Mouse (Mus musculus) c-Kit-positive CD71-positive TER-119-positive erythroid progenitor cells, embryonic 14.5 days (primary cell): ENCODE results near the gene Tmtc4.

Source experiments
- DNase-seq: peaks from one replicate; pipeline ENCODE4 v3.0.0-alpha.2; 2013; ENCODE audit warnings: low spot score

Tmtc4 gene

GRCm38 (mm10) chr14:122983226-122984215 lies at the start of gene Tmtc4:
Gene Tmtc4 (minus strand): TSS chr14:122984035.
- peak; percentile 84 for DNase-seq

- no peak for DNase-seq
Observed at GRCm38 (mm10) chr14:123032435-123032834, 48.6 kb upstream of the Tmtc4 start.

- no peak for DNase-seq
Observed at GRCm38 (mm10) chr14:123027876-123028275, 44.0 kb upstream of the Tmtc4 start.

GRCm38 (mm10) chr14:123022981-123023380 lies 39.1 kb upstream of the Tmtc4 start:
- no peak for DNase-seq

GRCm38 (mm10) chr14:123016310-123016709 lies 32.5 kb upstream of the Tmtc4 start:
- DNase-seq = no peak

GRCm38 (mm10) chr14:123015687-123016086 lies 31.9 kb upstream of the Tmtc4 start:
- DNase-seq = no peak

GRCm38 (mm10) chr14:123009108-123010018 lies 25.5 kb upstream of the Tmtc4 start:
- DNase-seq = no peak

GRCm38 (mm10) chr14:123008672-123009071 lies 24.8 kb upstream of the Tmtc4 start:
- no peak for DNase-seq

GRCm38 (mm10) chr14:123003715-123004114 lies 19.9 kb upstream of the Tmtc4 start:
- no peak for DNase-seq

- no peak for DNase-seq
Observed at GRCm38 (mm10) chr14:123001391-123001790, 17.6 kb upstream of the Tmtc4 start.

GRCm38 (mm10) chr14:122997465-122997864 lies 13.6 kb upstream of the Tmtc4 start:
- DNase-seq = no peak

- no peak for DNase-seq
Observed at GRCm38 (mm10) chr14:122993935-122994334, 10.1 kb upstream of the Tmtc4 start.

GRCm38 (mm10) chr14:122992937-122993336 lies 9.1 kb upstream of the Tmtc4 start:
- DNase-seq = no peak

- no peak for DNase-seq
Observed at GRCm38 (mm10) chr14:122990521-122991052, 6.8 kb upstream of the Tmtc4 start.

- DNase-seq = no peak
Observed at GRCm38 (mm10) chr14:122986404-122986803, 2.6 kb upstream of the Tmtc4 start.

GRCm38 (mm10) chr14:122982571-122983225 lies 1.1 kb downstream of the Tmtc4 start:
- DNase-seq = peak; percentile 61

- peak; percentile 6 for DNase-seq
Observed at GRCm38 (mm10) chr14:122981831-122982485, 1.9 kb downstream of the Tmtc4 start.

- no peak for DNase-seq
Observed at GRCm38 (mm10) chr14:122978871-122979270, 5.0 kb downstream of the Tmtc4 start.

GRCm38 (mm10) chr14:122977797-122978140 lies 6.1 kb downstream of the Tmtc4 start:
- DNase-seq = no peak

GRCm38 (mm10) chr14:122977056-122977796 lies 6.6 kb downstream of the Tmtc4 start:
- no peak for DNase-seq
